Mouse (Mus musculus) ES-Bruce4 (cell line): ENCODE results near the gene Ddc.

Source experiments
- CTCF ChIP-seq: IDR thresholded peaks from one replicate; pipeline ENCODE4 v1.8.1; 2011; ENCODE audit warnings: low read depth, low read length
- EP300 ChIP-seq: IDR thresholded peaks from 2 replicates; pipeline ENCODE4 v1.6.1; 2011; ENCODE audit warnings: low read depth, low read length; ENCODE audit not compliant: insufficient read depth
- POLR2A ChIP-seq: IDR thresholded peaks from one replicate; pipeline ENCODE4 v1.8.1; 2011; ENCODE audit warnings: low read length; ENCODE audit not compliant: insufficient read depth

GRCm38 (mm10) chr11:11835791-11836190 is 62.2 kb downstream of the Ddc start:
- no peak for TF ChIP-seq POLR2A
- no peak for TF ChIP-seq CTCF
- TF ChIP-seq EP300 = no peak
